ENCODE assay signal across 9 mouse cellular contexts in the genomic region with DNA sequence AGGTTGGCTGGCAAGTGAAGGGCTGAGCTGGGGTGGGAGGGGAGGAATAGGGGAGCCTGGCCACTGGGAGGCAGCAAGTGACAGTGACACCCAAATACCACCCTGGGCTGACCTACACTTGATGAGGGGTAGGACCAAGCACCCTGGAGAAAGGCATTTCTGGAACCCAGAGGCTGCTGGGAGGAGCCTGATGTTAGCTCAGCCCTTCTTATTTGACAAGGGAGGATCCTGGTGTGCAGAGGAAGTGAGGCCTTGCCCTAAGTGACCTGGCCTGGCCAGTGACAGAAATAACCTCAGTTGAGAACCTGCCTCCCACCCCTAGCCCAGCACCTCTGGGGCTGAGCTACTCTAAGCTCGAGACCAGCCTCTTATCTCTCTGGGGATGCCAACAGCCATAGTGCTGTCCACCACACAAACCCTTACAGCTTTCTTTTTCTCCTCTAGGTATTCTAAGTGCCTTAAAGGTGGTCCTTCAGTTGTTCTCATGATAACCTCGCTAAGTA. TPM values are rescaled to one million over a fixed set of nuclear protein-coding genes. Genes with fewer than 3 reads are reported as not detected.
DNase-seq lines count a peak whose midpoint lies in the region; ATAC-seq and TF ChIP-seq lines count a peak whose summit lies in the region.
"Had no signal": no experiment of that assay in that cellular context is flagged by ENCODE, and none has a peak within 500 bp of the region (broad histone marks: within the 10 kb centered on the region; RNA-seq: fewer than 3 reads in every experiment).

No protein-coding gene starts in this region.

- H3K4me1 ChIP-seq in intestine, postnatal 0 days (replicated peaks; ENCODE audit: control insufficient read depth, insufficient read depth, low read length), result 0 out of 2 replicates have a peak, but pooled peaks cover 2% of the 10 kb centered on the region
- peaks cover 16% of the 10 kb centered on the region for H3K4me1 ChIP-seq in intestine, embryonic 15.5 days (replicated peaks)
- peaks cover 74% of the 10 kb centered on the region for H3K4me1 ChIP-seq in bone marrow macrophage, adult 2 months (ENCODE audit: control insufficient read depth, insufficient read depth, low read length)
- peaks cover 100% of the 10 kb centered on the region for H3K4me1 ChIP-seq in liver, embryonic 13.5 days (replicated peaks)
- H3K4me1 ChIP-seq in small intestine, adult 2 months (ENCODE audit: control insufficient read depth, insufficient read depth, insufficient read length, low read length), result peaks cover 25% of the 10 kb centered on the region

- H3K27me3 ChIP-seq in intestine, postnatal 0 days (replicated peaks; ENCODE audit: control insufficient read depth, insufficient read depth, low read length), result no peaks in the 10 kb centered on the region
- no peaks in the 10 kb centered on the region for H3K27me3 ChIP-seq in intestine, embryonic 15.5 days (replicated peaks)
- no peaks in the 10 kb centered on the region for H3K27me3 ChIP-seq in liver, embryonic 13.5 days
- H3K27me3 ChIP-seq in small intestine, adult 2 months (ENCODE audit: control insufficient read depth, insufficient read depth, low read length), result no peaks in the 10 kb centered on the region

- no peaks in the 10 kb centered on the region for H3K9me3 ChIP-seq in intestine, postnatal 0 days (ENCODE audit: control insufficient read depth)
- H3K9me3 ChIP-seq in intestine, embryonic 15.5 days, result no peaks in the 10 kb centered on the region
- H3K9me3 ChIP-seq in liver, embryonic 13.5 days (replicated peaks), result no peaks in the 10 kb centered on the region

- H3K4me2 ChIP-seq in intestine, postnatal 0 days (replicated peaks; ENCODE audit: low read depth), result no peak overlapping the region
- no peak overlapping the region for H3K4me2 ChIP-seq in intestine, embryonic 15.5 days (replicated peaks)
- no peak overlapping the region for H3K4me2 ChIP-seq in liver, embryonic 13.5 days

- H3K9ac ChIP-seq in intestine, postnatal 0 days (ENCODE audit: low read depth, low read length), result no peak overlapping the region
- no peak overlapping the region for H3K9ac ChIP-seq in intestine, embryonic 15.5 days
- peak overlapping the region; percentile 10; the same call in 1 of the 2 replicates for H3K9ac ChIP-seq in liver, embryonic 13.5 days

- 59% methylated on average over 2 of the region's 2 CpGs for WGBS in intestine, postnatal 0 days
- 64% methylated on average over 2 of the region's 2 CpGs for WGBS in intestine, embryonic 15.5 days
- WGBS in liver, embryonic 13.5 days (ENCODE audit: insufficient replicate concordance), result 43% methylated on average over 2 of the region's 2 CpGs
- WGBS in small intestine, adult 2 months, result 66% methylated on average over 2 of the region's 2 CpGs

- no peak overlapping the region for H3K4me3 ChIP-seq in intestine, postnatal 0 days (ENCODE audit: low read depth, low read length)
- H3K4me3 ChIP-seq in intestine, embryonic 15.5 days (replicated peaks), result no peak overlapping the region
- peak overlapping the region; percentile 27; the same call in 1 of the 2 replicates for H3K4me3 ChIP-seq in bone marrow macrophage, adult 2 months (ENCODE audit: insufficient read depth, low read length)
- no peak overlapping the region for H3K4me3 ChIP-seq in liver, embryonic 13.5 days (replicated peaks)
- H3K4me3 ChIP-seq in small intestine, adult 2 months (ENCODE audit: low read depth, low read length), result no peak overlapping the region

- DNase-seq in liver, embryonic 13.5 days, result no peak
- no peak for DNase-seq in left cerebral cortex, adult 11 months (ENCODE audit: low spot score)
- DNase-seq: cerebellum, adult 11-12 months; kidney, adult 8-10 months had no signal

- H3K36me3 ChIP-seq in intestine, postnatal 0 days (ENCODE audit: control insufficient read depth, insufficient read depth), result peaks cover 37% of the 10 kb centered on the region; the same call in 1 of the 2 replicates
- peaks cover 30% of the 10 kb centered on the region for H3K36me3 ChIP-seq in intestine, embryonic 15.5 days
- peaks cover 100% of the 10 kb centered on the region for H3K36me3 ChIP-seq in liver, embryonic 13.5 days
- no peaks in the 10 kb centered on the region for H3K36me3 ChIP-seq in small intestine, adult 2 months (ENCODE audit: control insufficient read depth, insufficient read depth, low read length)

- peak overlapping the region; percentile 16; the same call in 1 of the 2 replicates for H3K27ac ChIP-seq in intestine, postnatal 0 days (ENCODE audit: low read depth, low read length)
- H3K27ac ChIP-seq in intestine, embryonic 15.5 days, result no peak overlapping the region
- peak overlapping the region; percentile 82 for H3K27ac ChIP-seq in bone marrow macrophage, adult 2 months (ENCODE audit: insufficient read depth, low read depth, low read length)
- H3K27ac ChIP-seq in liver, embryonic 13.5 days, result peak overlapping the region; percentile 63
- peak overlapping the region; percentile 37 for H3K27ac ChIP-seq in small intestine, adult 2 months (ENCODE audit: insufficient read depth, low read depth, low read length)

- ATAC-seq in intestine, postnatal 0 days, result peak; percentile 19; the same call in 1 of the 2 replicates
- no peak for ATAC-seq in intestine, embryonic 15.5 days
- peak; percentile 7; the same call in 1 of the 2 replicates for ATAC-seq in liver, embryonic 13.5 days (ENCODE audit: low read depth)
- ATAC-seq in inflammation-experienced regulatory T-cells, adult 6 months, result no peak

- peak; percentile 13; the same call in 1 of the 2 replicates for TF ChIP-seq CTCF in intestine, postnatal 0 days (IDR thresholded peaks at IDR 0.05; ENCODE audit: low read depth)
- TF ChIP-seq CTCF in bone marrow macrophage, adult 2 months (IDR thresholded peaks at IDR 0.05; ENCODE audit: low read depth, low read length), result no peak
- TF ChIP-seq CTCF in small intestine, adult 2 months (IDR thresholded peaks at IDR 0.05; ENCODE audit: extremely low read depth, insufficient read length, insufficient replicate concordance, low read depth, low read length), result no peak

- TF ChIP-seq POLR2A in bone marrow macrophage, adult 2 months (IDR thresholded peaks at IDR 0.05; ENCODE audit: borderline replicate concordance, low read depth, low read length), result no peak
- TF ChIP-seq POLR2A in small intestine, adult 2 months (IDR thresholded peaks at IDR 0.05; ENCODE audit: low read depth, low read length), result no peak

RNA-seq across cellular contexts. Expression of a gene that starts 16.3 kb away (rescaled TPM):
- polyA plus RNA-seq in intestine, postnatal 0 days (2015; fragmentation: Nextera tagmentation; extraction: Ambion mirVana), result 18.1 and 19.0 TPM in 2 replicates
- polyA plus RNA-seq in intestine, embryonic 15.5 days (2015; fragmentation: Nextera tagmentation; extraction: Ambion mirVana), result 132 and 136 TPM in 2 replicates
- polyA plus RNA-seq in bone marrow macrophage, adult 2 months (2012; ENCODE audit: insufficient read depth, insufficient read length, missing spikeins), result 22.6 and 25.3 TPM in 2 replicates
- polyA plus RNA-seq in liver, embryonic 13.5 days (2015; fragmentation: Nextera tagmentation; extraction: Ambion mirVana), result 272 and 303 TPM in 2 replicates
- polyA plus RNA-seq in small intestine, adult 2 months (2012; rRNA removed), result 20.1 and 24.1 TPM in 2 replicates
- polyA plus RNA-seq in inflammation-experienced regulatory T-cells, adult 6 months (2017; shearing (Covaris generic)), result 10 to 100 TPM; 29.4 to 37.6 (median 36.4) TPM

RNA-seq across cellular contexts. Expression of a gene that starts 49.2 kb away (rescaled TPM):
- polyA plus RNA-seq in intestine, postnatal 0 days (2015; fragmentation: Nextera tagmentation; extraction: Ambion mirVana), result 3.4 and 3.6 TPM in 2 replicates
- 5.2 and 6.6 TPM in 2 replicates for polyA plus RNA-seq in intestine, embryonic 15.5 days (2015; fragmentation: Nextera tagmentation; extraction: Ambion mirVana)
- polyA plus RNA-seq in bone marrow macrophage, adult 2 months (2012; ENCODE audit: insufficient read depth, insufficient read length, missing spikeins), result 6.4 and 6.9 TPM in 2 replicates
- polyA plus RNA-seq in liver, embryonic 13.5 days (2015; fragmentation: Nextera tagmentation; extraction: Ambion mirVana), result 2.8 and 2.9 TPM in 2 replicates
- 4.2 and 6.2 TPM in 2 replicates for polyA plus RNA-seq in small intestine, adult 2 months (2012; rRNA removed)
- polyA plus RNA-seq in inflammation-experienced regulatory T-cells, adult 6 months (2017; shearing (Covaris generic)), result 1 to 10 TPM; 4.2 to 5.4 (median 4.4) TPM

Comparison
In these comparisons a context has a peak if more than half of its experiments do, and no peak if none do; other contexts are left out.
1. ATAC-seq: peak in intestine, postnatal 0 days (single experiment) and liver, embryonic 13.5 days (single experiment); none in intestine, embryonic 15.5 days (single experiment) and inflammation-experienced regulatory T-cells, adult 6 months (single experiment).